Mouse (Mus musculus) lung, embryonic 14.5 days (tissue): Measurements from ENCODE around the gene Syde2. TPM values are rescaled to one million over a fixed set of nuclear protein-coding genes. Genes with fewer than 3 reads are reported as not detected.

ENCODE experiments used
- ATAC-seq: fragments of 200-750 bp; cut with Nextera tagmentation; 2 replicates; pipeline ENCODE4 v1.8.0; 2017; ENCODE audit warnings: mild to moderate bottlenecking, moderate TSS enrichment, moderate library complexity; ENCODE audit not compliant: insufficient read depth
- DNase-seq: peaks from one replicate; pipeline ENCODE4 v3.0.0-alpha.2; 2015
- H3K27ac ChIP-seq: fragments of 300-500 bp; sonication (generic); 2 replicates; pipeline ENCODE4 v1.5.1; 2014; ENCODE audit warnings: low read depth, mild to moderate bottlenecking, moderate library complexity
- H3K27me3 ChIP-seq: fragments of 300-500 bp; sonication (generic); 2 replicates; pipeline ENCODE4 v1.6.1; 2014; ENCODE audit warnings: low read length, control low read depth; ENCODE audit not compliant: insufficient read depth
- H3K36me3 ChIP-seq: fragments of 300-500 bp; sonication (generic); 2 replicates; pipeline ENCODE4 v1.6.1; 2014; ENCODE audit warnings: control low read depth; ENCODE audit not compliant: insufficient read depth
- H3K4me1 ChIP-seq: fragments of 300-500 bp; sonication (generic); 2 replicates; pipeline ENCODE4 v1.6.1; 2014; ENCODE audit warnings: antibody characterized with exemption, control low read depth; ENCODE audit not compliant: insufficient read depth
- H3K4me2 ChIP-seq: fragments of 300-500 bp; sonication (generic); 2 replicates; pipeline ENCODE4 v1.6.1; 2014; ENCODE audit warnings: mild to moderate bottlenecking
- H3K4me3 ChIP-seq: fragments of 300-500 bp; sonication (generic); 2 replicates; pipeline ENCODE4 v1.5.1; 2014; ENCODE audit warnings: low read depth, low read length
- H3K9ac ChIP-seq: fragments of 300-500 bp; sonication (generic); 2 replicates; pipeline ENCODE4 v1.6.1; 2014
- H3K9me3 ChIP-seq: fragments of 300-500 bp; sonication (generic); 2 replicates; pipeline ENCODE4 v1.6.1; 2016; ENCODE audit warnings: low read depth, low read length, control low read depth
- CTCF ChIP-seq: IDR thresholded peaks from 2 replicates; pipeline ENCODE4 v1.5.1; 2016; ENCODE audit warnings: antibody characterized with exemption, low read depth
- WGBS: fragments of 180-500 bp; shearing (Covaris S2); extraction: QIAGEN DNeasy Blood & Tissue Kit; methylation state at CpG from one replicate; pipeline ENCODE4 v1.1.7; 2014; 5-methylcytosine and 5-hydroxymethylcytosine counted together
- polyA plus RNA-seq: library from polyadenylated mRNA; unstranded; fragments of >200 nt; fragmentation: Nextera tagmentation; extraction: Ambion mirVana; gene quantifications from 2 replicates; pipeline ENCODE4 v1.2.1, GENCODE M21; 2014

The Syde2 gene
- polyA plus RNA-seq, 1 experiment from 2014 or later: 2.5 TPM

- Histone ChIP-seq H3K4me3 (no peak overlapping the region), H3K27me3 (peaks cover 4% of the 10 kb centered on the region; the same call in 1 of the 2 replicates), H3K4me2 (no peak overlapping the region), H3K36me3 (no peaks in the 10 kb centered on the region), H3K27ac (no peak overlapping the region), H3K9me3 (no peaks in the 10 kb centered on the region), H3K4me1 (peaks cover 16% of the 10 kb centered on the region), H3K9ac (no peak overlapping the region)
- DNase-seq: no peak
- no peak for TF ChIP-seq CTCF
- no peak for ATAC-seq
- 80% methylated on average over 5 of the region's 5 CpGs for WGBS
These were observed 20.9 kb upstream of the Syde2 start for GRCm38 (mm10) chr3:145966806-145967205.

- 39% methylated on average over 14 of the region's 14 CpGs for WGBS
- Histone ChIP-seq H3K36me3 (no peaks in the 10 kb centered on the region), H3K4me3 (no peak overlapping the region), H3K9me3 (peaks cover 3% of the 10 kb centered on the region; the same call in 1 of the 2 replicates), H3K27ac (no peak overlapping the region), H3K27me3 (no peaks in the 10 kb centered on the region), H3K4me2 (peak overlapping the region; percentile 22; the same call in 1 of the 2 replicates), H3K9ac (no peak overlapping the region), H3K4me1 (peaks cover 9% of the 10 kb centered on the region; the same call in 1 of the 2 replicates)
- no peak for TF ChIP-seq CTCF
- peak; percentile 16; the same call in 1 of the 2 replicates for ATAC-seq
- peak; percentile 47 for DNase-seq
These were observed 18.6 kb upstream of the Syde2 start for GRCm38 (mm10) chr3:145969031-145969501.

GRCm38 (mm10) chr3:145971501-145971900, 16.2 kb upstream of the Syde2 start:
- DNase-seq (peak; percentile 42), ATAC-seq (no peak)
- no peak overlapping the region for H3K9ac ChIP-seq
- H3K4me1 ChIP-seq: no peaks in the 10 kb centered on the region
- no peak for TF ChIP-seq CTCF
- 59% methylated on average over 10 of the region's 10 CpGs for WGBS
- H3K27ac ChIP-seq: no peak overlapping the region
- no peak overlapping the region for H3K4me2 ChIP-seq
- peaks cover 4% of the 10 kb centered on the region; the same call in 1 of the 2 replicates for H3K9me3 ChIP-seq
- H3K36me3 ChIP-seq: no peaks in the 10 kb centered on the region
- H3K27me3 ChIP-seq: no peaks in the 10 kb centered on the region
- H3K4me3 ChIP-seq: no peak overlapping the region

- no peak for ATAC-seq
- 77% methylated on average over 7 of the region's 7 CpGs for WGBS
- H3K4me2 ChIP-seq: no peak overlapping the region
- H3K4me1 ChIP-seq: no peaks in the 10 kb centered on the region
- no peak for TF ChIP-seq CTCF
- no peak overlapping the region for H3K9ac ChIP-seq
- H3K9me3 ChIP-seq: peaks cover 4% of the 10 kb centered on the region; the same call in 1 of the 2 replicates
- no peak overlapping the region for H3K4me3 ChIP-seq
- H3K27me3 ChIP-seq: no peaks in the 10 kb centered on the region
- DNase-seq: no peak
- H3K27ac ChIP-seq: no peak overlapping the region
- H3K36me3 ChIP-seq: no peaks in the 10 kb centered on the region
These were observed 12.7 kb upstream of the Syde2 start for GRCm38 (mm10) chr3:145974986-145975385.

- Histone ChIP-seq H3K9ac (no peak overlapping the region), H3K4me3 (no peak overlapping the region), H3K27me3 (peaks cover 8% of the 10 kb centered on the region; the same call in 1 of the 2 replicates), H3K9me3 (no peaks in the 10 kb centered on the region), H3K36me3 (no peaks in the 10 kb centered on the region), H3K4me1 (peaks cover 10% of the 10 kb centered on the region; the same call in 1 of the 2 replicates), H3K27ac (no peak overlapping the region), H3K4me2 (no peak overlapping the region)
- no peak for ATAC-seq
- DNase-seq: peak; percentile 70
- TF ChIP-seq CTCF: no peak
- WGBS: 46% methylated on average over 7 of the region's 7 CpGs
These were observed 2.2 kb upstream of the Syde2 start for GRCm38 (mm10) chr3:145985333-145985925.

GRCm38 (mm10) chr3:145986317-145987001, 1.2 kb upstream of the Syde2 start:
- 0 out of 2 replicates have a peak overlapping the region, but pooled peaks have one; percentile 12 for H3K27ac ChIP-seq
- no peaks in the 10 kb centered on the region for H3K36me3 ChIP-seq
- TF ChIP-seq CTCF: no peak
- H3K4me2 ChIP-seq: peak overlapping the region; percentile 81
- H3K4me1 ChIP-seq: peaks cover 13% of the 10 kb centered on the region
- DNase-seq (peak; percentile 58), ATAC-seq (no peak)
- WGBS: 40% methylated on average over 6 of the region's 6 CpGs
- H3K9me3 ChIP-seq: no peaks in the 10 kb centered on the region
- H3K4me3 ChIP-seq: peak overlapping the region; percentile 67
- peaks cover 8% of the 10 kb centered on the region; the same call in 1 of the 2 replicates for H3K27me3 ChIP-seq
- H3K9ac ChIP-seq: 0 out of 2 replicates have a peak overlapping the region, but pooled peaks have one; percentile 25
